Mouse (Mus musculus): ENCODE results near the gene Ddx23.

Ddx23 gene

DNA sequence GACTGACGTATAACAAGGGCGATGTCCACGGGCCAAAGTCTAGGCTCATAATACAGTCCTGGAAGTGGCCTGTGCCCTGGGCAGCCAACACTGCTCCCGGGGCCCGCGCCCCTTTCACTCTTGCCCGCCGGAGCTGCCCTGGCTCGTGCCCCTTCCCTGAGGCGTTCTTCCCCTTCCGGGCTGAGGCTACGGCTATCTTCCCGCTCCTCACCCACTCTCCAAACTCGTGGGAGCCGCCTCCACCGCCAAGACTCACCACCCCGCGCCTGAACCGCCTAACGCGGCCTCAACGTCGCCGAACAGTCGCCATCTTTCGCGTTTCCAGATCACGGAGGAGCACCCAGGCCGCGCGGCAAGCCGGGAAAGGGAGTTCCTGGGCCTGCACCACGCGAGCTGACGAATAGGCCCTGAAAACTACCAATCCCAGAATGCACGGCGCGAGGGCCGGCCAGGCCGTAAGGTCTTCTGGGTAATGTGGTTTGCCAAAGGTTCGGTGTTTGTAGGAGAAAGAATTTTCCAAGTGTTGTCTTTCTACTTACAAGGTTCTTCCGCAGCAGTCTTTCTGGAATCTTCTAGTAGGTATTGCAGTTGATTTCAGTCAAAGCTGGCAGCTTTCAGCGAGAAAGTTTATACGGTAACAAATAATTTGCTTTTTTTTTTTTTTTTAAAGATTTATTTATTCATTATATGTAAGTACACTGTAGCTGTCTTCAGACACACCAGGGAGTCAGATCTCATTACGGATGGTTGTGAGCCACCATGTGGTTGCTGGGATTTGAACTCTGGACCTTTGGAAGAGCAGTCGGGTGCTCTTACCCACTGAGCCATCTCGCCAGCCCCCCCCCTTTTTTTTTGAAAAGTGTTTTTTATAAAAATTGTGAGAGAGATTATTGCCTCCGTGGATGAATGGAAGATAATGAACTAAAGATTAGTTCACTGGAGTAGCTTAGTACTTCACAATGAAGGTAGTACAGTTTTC lies at the start of gene Ddx23:
TSS of gene Ddx23 (minus strand) at position 328 of the 979 bp plus-strand sequence.
- peak; percentile 99 for DNase-seq

DNA sequence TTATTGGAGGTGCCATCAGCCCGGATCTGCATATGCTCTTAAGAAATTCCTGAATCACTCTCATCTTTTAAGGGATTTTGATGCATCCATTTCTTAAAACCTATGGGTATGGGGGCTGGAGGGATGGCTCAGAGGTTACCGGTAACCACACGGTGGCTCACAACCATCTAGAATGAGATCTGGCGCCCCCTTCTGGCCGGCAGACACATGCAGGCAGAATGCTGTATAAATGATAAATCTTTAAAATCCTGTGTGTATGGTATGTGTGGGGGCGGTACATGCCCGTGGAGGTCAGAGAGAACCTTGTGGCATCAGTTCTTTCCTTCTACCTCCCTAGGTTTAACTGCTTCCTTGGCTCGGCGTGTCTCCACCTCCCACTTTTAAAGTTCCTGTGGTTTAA lies 47.7 kb upstream of the Ddx23 start:
- DNase-seq, result no peak

DNA sequence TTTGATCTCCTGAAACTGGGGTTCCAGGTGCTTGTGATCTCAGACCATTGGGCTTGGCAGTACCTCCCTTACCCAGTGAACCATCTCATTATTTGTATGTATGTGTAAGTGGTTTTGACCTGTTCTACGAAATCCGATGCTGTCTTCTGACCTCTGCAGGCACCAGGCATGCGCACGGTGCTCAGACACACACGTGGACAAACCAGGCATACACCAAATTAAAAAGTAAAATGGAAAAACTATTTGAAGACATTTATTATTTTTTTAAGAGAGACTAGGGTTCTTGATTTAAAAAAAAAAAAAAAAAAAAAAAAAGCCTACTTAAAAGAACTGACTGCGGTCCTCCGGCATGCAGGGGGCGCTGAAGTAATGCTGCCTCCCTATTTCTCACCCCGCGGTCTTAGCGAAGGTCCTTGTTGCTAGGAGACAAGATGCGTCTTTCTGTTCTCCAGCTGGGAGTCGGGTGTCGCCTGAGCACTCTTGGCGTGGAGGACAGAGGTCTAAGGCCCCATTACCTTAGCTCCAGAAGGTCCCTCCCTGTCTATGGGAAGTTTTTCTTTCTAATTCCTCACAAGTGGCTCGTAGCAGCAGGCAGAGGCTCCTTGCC lies 45.2 kb upstream of the Ddx23 start, which contains the start of gene Ccdc65:
TSS of gene Ccdc65 (plus strand) at position 442 of the 607 bp plus-strand sequence.
- DNase-seq, result peak; percentile 98

DNA sequence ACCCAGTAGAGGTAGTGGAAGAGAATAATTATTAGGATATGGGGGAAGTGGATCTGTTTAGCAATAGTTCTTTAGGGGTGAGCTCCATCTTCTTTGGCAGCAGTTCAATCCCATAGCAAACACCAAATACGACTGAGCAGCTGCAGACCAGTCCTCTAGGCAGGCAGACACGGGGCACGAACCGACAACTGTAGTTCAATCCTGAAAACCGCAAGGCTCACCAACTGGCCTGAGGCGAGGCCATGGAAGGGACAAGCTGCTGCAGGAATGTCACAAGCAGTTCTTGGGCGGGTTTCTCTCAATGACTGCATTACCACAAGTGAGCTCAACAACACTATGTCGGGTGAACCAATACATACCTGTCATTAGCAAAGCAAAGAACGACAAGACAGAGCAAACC lies 41.6 kb upstream of the Ddx23 start:
- DNase-seq, result no peak

DNA sequence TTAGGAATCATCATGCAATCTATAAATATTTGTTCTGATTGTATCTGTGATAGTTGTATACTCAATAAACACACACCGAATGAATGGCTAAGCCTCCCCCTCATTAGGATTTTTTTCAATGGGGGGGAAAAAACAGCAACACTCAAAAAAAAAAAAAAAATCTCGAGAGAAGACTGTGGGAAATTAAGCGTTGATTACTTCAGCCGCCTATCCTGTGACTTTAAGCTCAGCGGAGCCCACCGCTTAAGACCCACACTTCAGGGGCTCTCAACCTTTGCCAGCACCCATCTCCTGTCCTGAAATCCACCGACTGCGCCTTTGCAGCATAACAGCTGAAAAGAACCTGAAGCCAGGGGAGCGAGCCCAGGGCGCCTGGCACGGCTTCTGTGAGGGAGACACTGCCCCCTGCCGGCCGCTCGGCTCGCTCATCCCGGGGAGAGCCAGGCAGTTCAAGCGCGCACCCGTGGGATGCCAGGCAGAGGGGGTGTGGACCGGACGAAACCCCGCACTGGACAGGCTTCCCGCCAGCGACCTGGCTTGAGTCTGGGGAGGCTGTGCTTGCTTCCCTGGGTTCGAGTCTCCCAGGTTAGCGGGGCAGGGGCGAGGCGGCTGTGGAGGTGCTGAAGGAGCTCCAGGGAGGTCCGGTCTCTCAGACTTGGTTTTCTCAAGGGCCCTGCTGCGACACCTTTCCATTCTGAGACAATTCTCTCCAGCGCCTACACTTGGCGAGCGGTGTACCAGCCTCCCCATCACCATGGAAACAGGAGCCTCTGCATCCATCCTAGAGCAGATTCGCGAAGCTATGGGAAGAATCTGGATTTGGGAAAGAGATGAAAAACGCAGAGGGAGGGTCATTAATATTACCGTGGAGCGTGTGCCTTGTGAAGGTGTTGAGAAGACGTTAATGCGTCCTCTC lies 36.8 kb upstream of the Ddx23 start:
- DNase-seq, result peak; percentile 97

DNA sequence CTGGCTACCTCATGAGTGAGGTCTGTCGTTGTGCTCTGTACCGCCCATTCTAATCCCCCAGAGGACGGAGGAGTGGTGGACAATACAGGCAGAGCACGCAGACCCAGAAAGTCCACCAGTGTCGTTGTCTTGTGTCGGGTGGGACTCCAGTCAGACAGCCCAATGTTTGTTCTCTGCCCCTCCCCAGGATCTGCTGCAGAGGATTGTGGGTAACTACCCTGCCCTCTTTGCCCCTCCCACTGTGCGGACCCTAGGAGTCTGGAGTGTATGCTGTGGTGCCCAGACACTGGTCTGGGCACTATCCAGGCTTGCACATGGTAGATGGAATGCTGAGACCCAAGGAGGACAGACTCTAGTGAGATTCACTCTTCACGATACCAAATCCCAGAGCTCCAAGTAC lies 33.5 kb upstream of the Ddx23 start:
- DNase-seq, result no peak

DNA sequence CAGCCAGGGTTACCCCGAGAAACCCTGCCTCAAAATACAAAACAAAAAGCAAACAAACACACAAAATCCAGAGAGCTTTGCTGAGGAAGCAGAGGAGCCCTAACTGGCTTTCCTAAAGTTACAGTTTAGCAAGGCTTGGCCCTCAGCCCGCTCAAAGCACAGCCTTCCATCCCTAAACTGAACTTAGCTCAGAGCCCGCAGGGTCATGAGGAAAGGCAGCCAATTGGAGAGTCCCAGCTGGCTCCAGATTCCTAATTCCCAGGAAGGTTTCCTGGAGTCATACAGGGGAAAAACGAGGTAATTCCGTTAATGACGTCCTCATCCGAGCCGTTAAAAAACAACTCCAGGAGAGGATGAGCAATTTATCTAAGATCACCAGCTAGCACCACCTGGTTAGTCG lies 33.0 kb upstream of the Ddx23 start:
- DNase-seq, result peak; percentile 94

DNA sequence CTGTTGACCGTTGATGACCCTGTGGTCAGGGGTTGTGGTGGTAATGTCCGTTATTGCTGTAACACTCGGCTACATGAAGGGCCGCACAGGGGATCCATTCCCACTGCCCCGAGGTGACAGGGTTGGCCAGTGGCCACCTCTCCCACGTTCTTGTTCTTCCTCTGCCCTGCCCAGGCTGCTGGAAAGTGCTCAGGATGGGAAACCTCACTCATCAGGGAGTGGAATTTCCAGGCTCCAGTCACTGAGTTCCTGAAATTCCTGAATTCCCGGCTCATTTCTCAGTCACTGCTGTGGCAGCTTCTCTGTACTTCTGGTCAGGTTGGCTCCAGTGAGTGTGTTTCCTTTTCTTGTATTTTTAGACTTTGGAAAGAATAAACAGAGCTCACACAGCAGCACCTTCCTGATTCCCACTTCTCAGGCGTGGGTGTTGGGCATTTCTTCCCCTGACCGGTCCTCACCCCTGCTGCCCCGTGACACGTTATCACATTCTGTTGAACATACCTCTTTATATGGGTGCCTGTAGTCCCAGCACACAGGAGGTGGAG lies 29.5 kb upstream of the Ddx23 start:
- DNase-seq, result peak; percentile 98

DNA sequence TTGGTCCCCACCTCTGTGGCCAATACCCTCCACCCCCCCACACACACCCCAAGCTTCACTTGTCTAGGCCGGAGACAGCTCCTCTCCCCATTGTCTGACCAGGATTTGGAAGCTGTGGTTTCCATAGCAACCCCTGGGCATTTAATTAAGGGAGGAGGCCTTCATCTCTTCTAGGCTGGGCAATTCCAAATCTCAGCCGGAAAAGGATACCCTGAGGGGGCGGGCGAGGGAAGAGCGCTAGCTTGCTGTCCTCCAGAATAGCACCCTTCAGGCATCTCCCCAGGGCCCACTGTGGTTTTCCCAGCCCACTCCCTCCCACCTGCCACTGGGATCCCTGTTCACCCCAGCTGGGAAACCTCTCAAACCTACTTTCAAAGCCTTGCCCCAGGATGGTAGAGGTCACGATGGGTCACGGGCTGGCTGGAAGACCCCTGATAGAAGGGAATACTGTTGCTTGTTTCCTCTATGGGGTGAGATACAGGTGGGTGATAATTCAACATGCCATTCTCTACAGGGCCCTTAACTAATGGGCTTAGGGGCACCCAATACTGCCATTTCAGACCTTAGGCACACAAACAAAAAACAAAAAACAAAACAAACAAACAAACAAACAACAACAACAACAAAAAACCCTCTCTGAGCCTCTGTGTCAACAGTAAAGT lies 28.9 kb upstream of the Ddx23 start:
- no peak for DNase-seq

DNA sequence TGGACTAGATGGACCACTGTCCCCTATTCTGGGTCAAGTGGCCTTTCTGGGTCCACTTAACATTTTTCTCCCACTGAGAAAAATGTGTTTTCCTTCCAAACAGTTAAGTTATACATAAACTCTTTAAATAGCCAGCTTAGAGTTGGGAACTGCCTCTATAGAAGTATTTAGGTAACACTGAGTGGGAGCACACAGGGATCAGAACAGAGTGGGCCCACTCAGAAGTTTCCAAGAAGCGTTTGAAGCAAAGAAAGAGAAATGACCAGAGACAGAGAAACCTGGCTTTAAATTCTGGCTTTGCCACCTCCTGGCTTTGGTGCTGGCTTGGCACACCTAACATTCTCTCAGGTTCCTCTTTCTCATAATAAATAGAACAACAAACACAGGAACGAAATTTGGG lies 27.0 kb upstream of the Ddx23 start:
- DNase-seq, result no peak

DNA sequence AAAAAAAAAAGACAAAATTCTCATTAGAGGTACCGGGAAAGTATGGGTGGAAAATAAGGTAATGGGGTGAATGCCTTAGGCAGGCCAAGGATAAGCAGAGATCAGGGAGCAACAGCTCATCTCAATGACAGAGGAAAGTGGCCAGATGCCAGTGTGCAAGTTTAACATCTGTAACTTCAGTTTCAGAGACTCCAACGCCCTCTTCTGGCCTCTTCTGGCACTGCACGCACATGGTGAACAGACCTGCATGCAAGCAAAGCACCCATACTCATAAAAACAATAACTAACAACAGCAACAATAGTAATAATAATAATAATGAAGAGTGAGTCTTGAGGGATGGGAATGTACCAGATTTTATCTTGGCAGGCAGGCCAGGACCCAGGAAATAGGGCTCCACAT lies 23.2 kb upstream of the Ddx23 start:
- no peak for DNase-seq

DNA sequence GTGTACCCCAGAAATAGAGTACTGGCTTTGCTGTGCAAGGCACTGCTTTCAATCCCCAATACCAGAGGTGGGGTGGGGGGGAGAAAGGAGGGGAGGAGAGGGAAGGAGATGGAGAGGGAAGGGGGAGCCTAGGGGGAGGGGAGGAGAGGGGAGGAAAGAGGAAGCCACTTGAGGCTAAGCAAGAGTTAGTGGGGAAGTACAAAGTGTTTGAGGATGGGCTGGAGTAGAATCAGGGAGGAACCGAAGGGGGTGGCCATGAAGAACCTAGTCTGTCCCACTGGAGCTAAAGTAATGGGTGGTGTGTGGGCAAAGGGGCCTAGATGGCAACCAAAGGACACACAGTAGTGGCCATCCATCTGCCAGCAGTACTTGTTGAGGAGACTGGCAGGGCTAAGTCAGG lies 21.1 kb upstream of the Ddx23 start:
- no peak for DNase-seq

DNA sequence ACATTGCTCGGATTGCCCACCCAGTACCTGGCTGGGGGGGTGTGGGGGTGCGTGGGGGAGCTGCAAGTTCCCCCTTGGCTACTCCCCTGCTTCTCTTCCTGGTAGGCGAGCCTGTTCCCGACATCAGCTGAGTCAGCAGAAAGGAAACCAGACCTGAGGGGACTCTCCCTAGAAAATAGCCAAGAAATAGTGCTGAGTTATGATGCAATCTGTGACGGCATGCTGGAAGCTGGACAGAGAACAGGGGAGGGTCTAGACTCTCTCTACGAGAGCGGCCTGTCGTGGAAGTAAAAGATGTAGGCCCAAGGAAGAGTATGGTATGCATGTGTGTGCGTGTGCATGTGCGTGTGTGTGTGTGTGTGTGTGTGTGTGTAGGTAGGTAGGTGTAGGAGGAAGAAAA lies 20.5 kb upstream of the Ddx23 start:
- DNase-seq, result no peak

DNA sequence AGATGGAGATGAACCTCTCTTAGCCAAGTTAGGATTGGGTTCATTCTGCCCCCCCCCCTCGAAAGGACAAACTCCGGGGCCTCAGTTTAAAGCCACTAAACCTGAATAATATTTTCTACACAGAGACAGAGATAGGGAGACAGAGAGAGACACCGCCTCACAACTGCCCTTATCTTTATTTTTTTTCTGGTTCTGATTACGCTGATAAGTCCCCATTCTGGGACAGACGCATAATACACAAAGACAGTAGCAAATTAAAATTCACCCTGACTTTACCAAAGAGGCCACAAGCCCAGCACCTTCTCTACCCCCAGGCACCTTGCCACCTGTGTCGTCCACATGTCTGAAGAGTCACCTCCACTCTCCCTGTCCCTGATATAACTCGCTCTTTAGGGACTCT lies 18.9 kb upstream of the Ddx23 start:
- DNase-seq, result no peak

DNA sequence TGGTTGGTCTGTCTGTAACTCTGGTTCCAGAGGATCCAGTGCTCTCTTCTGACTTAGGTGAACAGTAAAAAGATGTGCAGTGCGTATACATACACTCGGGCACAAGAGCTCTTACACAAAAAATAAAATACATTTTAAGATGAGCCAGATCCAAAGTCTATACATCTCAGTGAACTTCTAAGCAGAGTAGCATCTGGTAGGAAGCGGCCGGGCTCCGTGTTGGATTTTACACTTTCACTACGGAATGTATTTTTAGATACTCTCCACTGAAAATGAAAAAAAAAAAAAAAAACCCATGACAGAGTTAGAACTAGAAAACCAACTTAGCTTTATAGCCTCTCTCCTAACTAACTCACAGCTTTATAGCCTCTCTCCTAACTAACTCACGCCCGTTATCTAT lies 18.0 kb upstream of the Ddx23 start:
- DNase-seq, result no peak

DNA sequence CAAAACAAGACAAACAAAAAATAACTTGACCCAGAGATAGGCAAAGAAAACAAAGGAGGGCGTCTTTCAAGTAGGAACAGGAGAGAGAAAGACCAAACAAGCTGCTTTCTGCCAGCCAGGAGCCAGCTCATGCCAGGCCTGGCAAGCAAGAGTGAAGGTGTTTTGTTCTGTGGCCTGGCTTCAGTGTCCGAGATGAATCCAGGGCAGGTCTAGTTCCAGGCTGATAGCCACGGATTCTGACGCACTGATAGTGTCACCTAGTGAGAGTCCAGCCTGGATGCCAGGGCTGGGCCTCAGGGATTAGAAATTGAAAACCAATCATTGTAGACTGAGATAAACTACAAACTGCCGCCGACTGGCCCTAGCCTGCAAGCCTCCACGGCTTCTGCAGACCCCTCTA lies 15.3 kb upstream of the Ddx23 start:
- peak; percentile 86 for DNase-seq

DNA sequence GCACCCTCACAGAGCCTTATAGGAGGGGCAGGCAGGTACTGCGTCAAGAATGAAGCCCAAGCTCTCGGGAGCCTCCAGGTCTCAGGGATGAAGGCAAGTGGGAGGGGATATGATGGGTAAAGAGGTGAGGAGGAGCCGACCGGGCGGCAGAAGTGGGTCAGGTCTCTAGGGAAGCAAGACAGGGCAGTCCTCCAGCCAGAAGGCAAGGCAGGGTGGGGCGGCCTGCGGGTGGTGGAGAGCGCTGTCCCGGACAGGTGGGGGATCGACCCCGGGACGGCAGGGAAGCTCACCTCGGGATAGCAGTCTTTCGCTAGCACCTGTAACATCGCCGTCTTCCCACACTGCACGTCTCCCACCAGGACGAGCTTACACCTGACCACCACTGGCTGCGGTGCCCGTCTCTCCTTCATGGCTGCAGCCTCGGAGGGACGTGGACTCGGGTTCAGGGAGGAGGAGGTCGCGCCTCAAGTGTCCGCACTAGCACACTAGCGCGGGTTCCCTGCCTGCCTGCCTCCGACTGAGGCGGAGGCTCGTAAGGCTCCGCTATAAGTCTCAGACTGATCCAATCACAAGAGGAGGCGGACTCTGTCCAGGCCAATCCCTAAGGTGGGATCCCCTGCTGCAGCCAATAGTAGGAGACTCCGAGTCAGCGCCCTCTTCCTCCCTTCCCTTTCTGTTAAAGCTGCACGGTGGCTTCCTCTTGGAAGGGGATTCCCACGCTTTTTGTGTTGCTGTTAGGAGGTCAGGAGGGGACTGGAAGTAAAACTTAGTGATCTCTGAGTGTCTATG lies 14.4 kb upstream of the Ddx23 start, which contains the start of gene Rnd1:
TSS of gene Rnd1 (minus strand) at position 522 of the 789 bp plus-strand sequence.
- peak; percentile 100 for DNase-seq

DNA sequence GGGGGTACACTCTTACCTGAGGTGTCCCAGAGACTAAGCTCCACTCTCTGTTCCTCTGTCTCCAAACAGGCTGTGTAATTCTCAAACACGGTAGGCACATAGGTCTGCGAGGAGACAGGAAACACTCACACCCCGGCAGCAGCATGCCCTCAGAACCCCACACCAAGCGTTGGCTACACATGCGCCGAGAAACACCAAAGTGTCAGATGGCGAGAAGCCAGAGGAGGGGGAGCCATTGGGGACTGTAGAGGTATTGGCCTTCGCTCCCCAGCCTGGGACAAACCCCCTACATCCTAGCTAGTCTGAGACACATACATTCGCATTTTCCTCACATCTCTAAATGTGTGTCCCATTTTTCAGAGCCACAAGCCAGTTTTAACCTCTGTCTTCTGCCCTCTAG lies 13.8 kb upstream of the Ddx23 start:
- DNase-seq, result peak; percentile 95

DNA sequence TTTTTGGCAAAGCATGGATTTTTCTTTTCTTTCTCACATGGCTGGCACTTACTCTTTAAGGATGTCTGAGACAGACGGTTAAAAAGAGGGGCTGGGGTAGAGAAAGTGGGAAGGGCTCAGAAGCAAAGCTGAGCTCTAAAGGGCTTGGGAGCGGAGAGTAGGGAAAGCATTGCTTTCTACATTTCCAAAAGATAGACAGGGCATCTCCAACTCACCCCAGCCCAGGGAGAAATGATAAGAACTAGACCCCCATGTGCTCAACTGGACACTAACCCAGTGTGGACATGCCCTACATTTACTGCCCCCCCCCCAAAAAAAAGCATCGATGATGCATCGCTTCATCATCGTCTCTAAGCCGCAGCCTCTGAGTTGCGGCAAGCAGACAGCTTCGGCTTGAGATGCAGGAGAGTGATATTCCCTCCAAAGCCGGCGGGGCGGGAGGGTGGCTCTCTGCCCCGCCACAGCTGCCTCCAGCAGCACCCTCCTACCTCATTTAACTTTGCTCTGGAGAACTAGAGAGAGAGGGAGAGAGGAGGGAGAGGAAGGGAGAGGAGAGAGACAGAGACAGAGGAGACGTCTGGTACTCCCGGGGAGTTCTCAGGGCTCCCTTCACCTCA lies 13.0 kb upstream of the Ddx23 start:
- DNase-seq, result no peak

DNA sequence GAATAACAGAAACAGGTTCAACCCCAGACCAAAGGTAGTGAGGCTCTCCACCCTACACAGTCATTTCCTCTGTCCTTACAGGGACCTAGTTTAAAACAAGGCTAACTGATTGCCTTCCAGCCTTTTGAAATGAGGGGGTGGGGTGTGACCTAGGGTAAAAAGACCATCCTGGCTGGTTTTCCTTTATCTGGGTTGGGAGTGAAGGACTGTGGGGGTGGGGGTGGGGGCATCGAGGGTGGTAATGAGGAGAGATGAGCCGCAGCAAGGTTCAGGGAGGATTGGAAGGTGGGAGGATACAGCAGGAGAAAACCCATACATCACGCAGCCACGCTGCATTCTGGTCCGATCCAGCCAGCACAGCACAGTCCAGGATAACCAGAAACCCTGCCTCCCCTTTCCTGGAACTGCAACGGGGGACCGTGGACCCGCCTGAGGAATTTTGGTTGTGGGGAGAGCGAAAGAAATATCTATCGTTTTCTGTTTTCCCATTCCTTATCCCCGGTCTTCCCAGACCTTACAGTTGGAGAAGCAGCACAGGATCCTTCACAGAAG lies 12.4 kb upstream of the Ddx23 start:
- DNase-seq, result peak; percentile 78
